18 mouse cellular contexts compared by ENCODE assay signal in genomic region chr15:23385816-23386215, GRCm38 (mm10).
"Had no signal": no experiment of that assay in that cellular context is flagged by ENCODE, and none has a peak within 500 bp of the region (broad histone marks: within the 10 kb centered on the region; RNA-seq: fewer than 3 reads in every experiment).

No protein-coding gene starts in this region.

- H3K9me3 ChIP-seq: lung, embryonic 15.5 days; megakaryocyte, embryonic 14.5 days; midbrain, embryonic 12.5 days; neural tube, embryonic 12.5 days; stomach, embryonic 15.5 days had no signal

- H3K4me3 ChIP-seq: lung, embryonic 15.5 days; megakaryocyte, embryonic 14.5 days; midbrain, embryonic 12.5 days; neural tube, embryonic 12.5 days; stomach, embryonic 15.5 days had no signal

- H3K4me2 ChIP-seq: lung, embryonic 15.5 days; midbrain, embryonic 12.5 days; neural tube, embryonic 12.5 days; stomach, embryonic 15.5 days had no signal

- H3K27me3 ChIP-seq: lung, embryonic 15.5 days; megakaryocyte, embryonic 14.5 days; midbrain, embryonic 12.5 days; neural tube, embryonic 12.5 days; stomach, embryonic 15.5 days had no signal

- H3K27ac ChIP-seq: lung, embryonic 15.5 days; macrophage; midbrain, embryonic 12.5 days; neural tube, embryonic 12.5 days; stomach, embryonic 15.5 days; stomach, postnatal 0 days had no signal

- H3K36me3 ChIP-seq: lung, embryonic 15.5 days; midbrain, embryonic 12.5 days; neural tube, embryonic 12.5 days; stomach, embryonic 15.5 days had no signal

- H3K9ac ChIP-seq: liver, postnatal 0 days; lung, embryonic 15.5 days; midbrain, embryonic 12.5 days; neural tube, embryonic 12.5 days; stomach, embryonic 15.5 days had no signal

- ATAC-seq: liver, postnatal 0 days; lung, postnatal 0 days; midbrain, embryonic 16.5 days had no signal

- DNase-seq: liver, postnatal 0 days; lung, adult 2 months; lung, postnatal 14 days; lung, postnatal 36 days; midbrain, embryonic 14.5 days; right cerebral cortex, postnatal 14 days; thymus, adult 2 months; thymus, postnatal 25 days; thymus, postnatal 4 days had no signal

- H3K4me1 ChIP-seq: lung, embryonic 15.5 days; megakaryocyte, embryonic 14.5 days; midbrain, embryonic 12.5 days; neural tube, embryonic 12.5 days; stomach, embryonic 15.5 days had no signal
